Mouse (Mus musculus) left cerebral cortex, adult 8-10 months (tissue): Measurements from ENCODE around the gene Crmp1. TPM values are rescaled to one million over a fixed set of nuclear protein-coding genes. Genes with fewer than 3 reads are reported as not detected.
A peak's percentile ranks its signal among the peaks of the same experiment; 100 is the strongest.

Experiments used
- DNase-seq, 2 experiments: peaks; one replicate each; pipeline ENCODE4 v3.0.0; 2022; ENCODE audit warnings: low spot score in 2 of 2
- total RNA-seq, 4 experiments: library from RNA; stranded (reverse); gene quantifications; 2 replicates each; pipeline ENCODE4 v1.2.4; 2022

The Crmp1 gene
- total RNA-seq, 4 experiments from 2014 or later, result 162 to 174 (median 169) TPM

- DNase-seq, result peak in 1 of 2 experiments; percentile 69
Observed at GRCm38 (mm10) chr5:37238654-37239053, 3.1 kb upstream of the Crmp1 start.

GRCm38 (mm10) chr5:37240550-37240949, 1.2 kb upstream of the Crmp1 start:
- no peak for DNase-seq

DNA sequence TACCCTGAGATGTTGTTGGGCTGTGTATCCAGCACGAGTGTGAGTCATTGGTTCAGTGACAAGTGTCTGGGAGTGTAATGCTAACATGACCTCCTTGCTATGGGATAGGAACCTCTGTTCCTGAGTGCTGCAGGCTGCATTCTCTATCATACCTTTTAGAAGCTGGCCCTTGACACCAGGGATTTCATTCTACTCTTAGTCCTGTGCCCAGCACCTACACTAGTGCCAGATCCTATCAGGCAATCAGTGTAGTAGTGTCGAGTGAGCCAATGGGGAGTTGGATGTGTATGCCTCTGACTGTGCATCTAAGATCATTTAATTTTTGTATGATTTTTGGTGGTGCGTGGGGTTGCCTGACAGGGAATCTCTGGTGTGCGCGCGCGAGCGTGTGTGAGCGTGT, 516 bp upstream of the Crmp1 start:
- no peak for DNase-seq

DNA sequence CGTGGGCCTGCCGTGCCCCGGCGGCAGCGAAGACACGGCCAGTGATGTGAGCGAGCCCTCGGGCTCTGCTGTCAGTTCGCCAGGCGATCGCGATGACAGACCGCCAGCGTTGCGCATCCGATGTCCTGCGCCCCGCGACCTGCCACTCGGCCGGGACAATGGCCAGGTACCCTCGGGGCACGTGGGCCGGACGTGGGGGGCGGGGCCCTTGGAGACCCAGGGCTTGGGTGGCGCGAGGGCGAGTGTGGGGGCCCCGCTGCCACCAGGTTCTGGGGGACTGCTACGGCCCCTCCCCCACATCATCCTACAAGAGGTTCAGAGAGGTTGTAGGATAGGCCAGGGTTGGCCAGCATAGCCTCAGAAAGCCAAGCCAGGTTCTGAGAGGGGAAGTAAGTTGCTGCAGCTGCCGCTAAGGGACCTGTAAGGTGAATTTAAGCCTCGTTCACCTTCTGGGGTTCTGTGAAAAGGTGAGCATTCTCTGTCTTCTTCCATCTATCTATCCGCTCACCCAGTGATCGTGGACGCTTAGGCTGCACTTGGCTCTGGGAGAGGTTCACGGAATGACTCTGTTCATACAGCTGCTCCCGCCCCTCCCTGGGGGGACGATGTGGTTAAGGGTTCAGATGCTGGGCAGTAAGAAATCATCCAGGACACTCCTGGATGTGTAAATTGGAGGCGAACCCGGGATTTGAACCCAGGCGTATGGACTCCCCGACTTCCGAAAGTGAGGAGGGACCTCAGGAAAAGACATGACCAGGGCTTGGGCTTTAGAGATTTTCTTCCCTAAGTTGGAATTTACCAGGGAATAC, 824 bp downstream of the Crmp1 start:
- DNase-seq, result no peak

GRCm38 (mm10) chr5:37243169-37243886, 1.6 kb downstream of the Crmp1 start:
- no peak for DNase-seq

GRCm38 (mm10) chr5:37244161-37244560, 2.4 kb downstream of the Crmp1 start:
- peak in 1 of 2 experiments; percentile 75 for DNase-seq

DNA sequence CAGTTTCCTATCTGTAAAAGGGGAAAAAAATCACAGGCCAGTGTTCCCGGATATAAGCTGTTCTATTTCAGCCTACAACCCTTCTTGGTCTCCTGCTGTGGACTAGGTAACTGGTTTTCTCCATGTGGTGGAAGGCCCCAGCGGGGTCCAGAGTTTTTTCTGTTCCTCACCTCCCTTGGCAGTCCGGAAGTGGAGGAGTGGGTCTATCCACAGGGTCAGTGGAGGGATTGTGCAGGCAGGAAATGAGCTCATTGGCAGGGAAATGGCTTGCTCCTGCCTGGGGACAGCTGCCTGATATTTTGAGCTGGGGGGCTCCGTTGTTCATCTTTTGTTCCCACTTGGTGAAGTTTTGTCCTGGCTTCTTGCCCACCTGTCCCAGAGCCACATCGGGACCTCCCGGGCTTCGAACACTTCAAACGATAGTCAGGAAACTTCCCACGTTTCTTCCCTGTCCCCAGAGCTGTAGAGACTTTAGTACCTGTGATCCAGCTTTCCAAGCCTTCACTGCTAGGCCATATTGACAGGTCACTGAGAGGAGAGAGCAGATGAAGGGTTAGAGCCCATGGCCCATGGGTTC, 3.0 kb downstream of the Crmp1 start:
- no peak for DNase-seq

GRCm38 (mm10) chr5:37245651-37246050, 3.9 kb downstream of the Crmp1 start:
- DNase-seq, result peak in 1 of 2 experiments; percentile 78

GRCm38 (mm10) chr5:37246138-37246910, 4.6 kb downstream of the Crmp1 start:
- DNase-seq, result no peak

DNA sequence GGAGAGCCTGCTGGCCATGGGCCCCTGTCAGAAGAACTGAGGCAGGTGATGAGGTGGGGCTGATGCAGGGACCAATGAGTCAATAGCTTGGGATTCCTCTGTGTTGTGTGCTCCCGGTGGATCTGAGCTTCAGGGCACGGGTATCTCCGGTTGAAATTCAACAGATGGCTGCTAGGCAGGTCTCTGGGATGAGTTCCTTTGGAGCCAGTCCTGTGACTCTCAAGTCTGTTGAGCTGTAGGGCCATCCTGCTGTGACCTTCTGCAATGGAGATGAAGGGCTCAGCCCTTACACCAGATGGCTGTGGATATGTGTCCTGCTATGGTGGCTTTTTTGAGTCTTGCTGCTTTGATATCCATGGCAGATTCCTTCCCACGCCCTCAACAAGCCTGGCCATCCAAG, 5.7 kb downstream of the Crmp1 start:
- no peak for DNase-seq

GRCm38 (mm10) chr5:37248870-37249269, 7.1 kb downstream of the Crmp1 start:
- DNase-seq, result no peak

GRCm38 (mm10) chr5:37251596-37251995, 9.9 kb downstream of the Crmp1 start:
- DNase-seq, result no peak

DNA sequence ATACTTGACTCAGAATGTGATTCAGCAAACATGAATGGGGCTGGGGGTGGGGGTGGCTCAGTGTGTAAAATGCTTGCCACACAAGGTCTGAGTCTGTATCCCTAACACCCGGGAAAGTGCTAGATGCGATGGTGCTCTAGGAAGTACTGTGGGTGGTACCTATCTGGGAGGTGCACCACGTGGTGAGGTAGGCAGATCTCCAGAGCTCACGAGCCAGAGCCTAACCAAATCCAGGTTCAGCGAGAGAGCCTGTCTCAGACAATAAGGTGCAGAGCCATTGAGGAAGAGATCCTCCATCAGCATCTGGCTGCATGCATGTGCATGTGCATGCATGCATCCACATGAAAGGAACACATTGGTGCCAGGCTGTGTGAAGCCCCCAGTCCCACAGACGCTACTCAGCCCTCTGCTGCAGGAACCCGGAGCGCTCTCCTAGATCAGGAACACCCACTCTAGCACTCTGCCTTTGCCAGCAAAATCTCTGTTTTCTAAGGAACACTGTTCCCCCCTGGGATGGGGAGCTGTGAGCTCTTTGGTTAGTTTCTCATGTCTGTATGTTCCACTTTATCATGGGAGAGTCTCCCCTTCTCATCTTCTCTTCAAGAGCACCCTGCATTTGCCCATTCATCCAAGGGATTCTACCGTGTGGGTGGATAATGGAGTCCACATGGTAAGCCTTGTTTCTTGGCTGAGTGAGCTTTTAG, 10.5 kb downstream of the Crmp1 start:
- DNase-seq, result peak in 1 of 2 experiments; percentile 72

GRCm38 (mm10) chr5:37254523-37254922, 12.8 kb downstream of the Crmp1 start:
- DNase-seq, result no peak

- no peak for DNase-seq
Observed at GRCm38 (mm10) chr5:37256823-37257222, 15.1 kb downstream of the Crmp1 start.

- no peak for DNase-seq
Observed at GRCm38 (mm10) chr5:37257243-37257642, 15.5 kb downstream of the Crmp1 start.

DNA sequence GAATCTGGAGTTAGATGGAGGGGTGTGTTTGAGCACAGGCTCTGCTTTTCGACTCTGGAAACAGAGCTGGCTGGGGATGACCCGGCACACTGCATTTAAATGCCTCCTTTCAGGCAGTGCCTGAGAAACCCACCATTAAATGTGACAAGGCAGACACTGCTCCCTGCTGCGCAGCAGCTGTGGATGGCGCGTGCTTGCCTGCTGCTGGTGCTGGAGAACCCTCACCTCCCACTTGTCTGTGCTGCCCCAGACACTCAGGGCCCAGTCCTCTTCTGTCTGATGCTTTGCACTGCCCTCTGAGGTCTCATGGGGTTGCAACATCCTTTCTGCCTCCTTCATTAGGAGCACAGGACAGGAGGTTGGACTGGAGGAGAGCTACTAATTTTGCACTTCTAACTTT, 20.0 kb downstream of the Crmp1 start:
- no peak for DNase-seq

DNA sequence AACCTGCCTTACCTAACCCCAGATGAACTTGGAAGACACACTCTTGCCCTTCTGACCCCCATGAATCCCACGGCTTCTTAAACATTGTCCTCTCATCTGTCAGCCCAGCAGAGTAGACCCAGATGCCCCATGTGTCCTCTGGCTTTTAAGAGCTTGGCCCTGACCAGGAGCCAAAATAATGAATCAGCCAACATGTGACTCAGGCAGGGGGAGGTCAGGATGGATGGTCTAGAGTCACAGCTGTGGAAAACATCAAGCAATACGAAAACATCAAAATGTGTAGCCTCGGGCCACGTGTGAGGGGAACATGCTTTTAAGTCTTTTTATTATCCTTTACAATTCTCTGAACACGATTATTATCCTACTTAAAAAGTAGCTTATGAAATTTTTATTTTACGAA, 22.1 kb downstream of the Crmp1 start:
- DNase-seq, result no peak

DNA sequence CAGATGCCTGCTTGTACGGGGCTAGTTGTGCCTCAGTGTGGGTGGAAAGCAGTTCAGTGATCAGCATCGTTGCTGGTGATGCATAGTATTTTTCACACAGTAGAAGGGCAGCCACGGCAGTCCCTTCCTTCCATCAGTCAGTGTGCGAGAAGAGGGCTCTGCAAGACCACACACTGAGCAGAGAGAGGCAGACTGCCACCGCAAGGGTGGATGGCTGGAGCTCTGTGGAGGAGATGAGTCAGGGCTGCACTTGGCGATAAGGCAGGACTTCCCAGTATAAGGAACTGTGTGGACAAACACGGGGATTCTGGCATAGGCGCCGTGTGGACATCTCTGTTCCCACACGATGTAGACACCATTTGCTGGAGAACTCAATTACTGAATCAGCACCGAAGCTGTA, 39.3 kb downstream of the Crmp1 start:
- DNase-seq, result no peak

DNA sequence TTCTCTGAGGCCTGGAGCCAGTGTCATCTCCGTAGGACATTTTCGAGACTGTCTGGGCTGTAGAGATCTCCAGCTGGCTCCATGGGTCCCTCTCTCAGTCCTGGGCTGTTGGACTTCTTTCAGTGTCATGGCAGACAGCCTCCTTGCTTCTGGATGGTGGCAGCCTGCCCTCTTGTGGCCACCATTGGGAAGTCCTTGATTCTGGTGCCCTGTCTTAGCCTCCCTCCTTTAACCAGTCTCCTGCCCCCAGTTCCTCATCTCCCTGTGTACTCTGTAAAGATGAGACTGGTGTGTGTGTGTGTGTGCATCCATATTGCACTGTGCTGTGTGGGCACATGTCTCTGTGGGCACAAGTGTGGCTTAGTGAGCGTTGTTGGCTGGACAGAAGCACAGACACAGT, 46.6 kb downstream of the Crmp1 start:
- DNase-seq, result peak in 1 of 2 experiments; percentile 56

GRCm38 (mm10) chr5:37289236-37289635, 47.5 kb downstream of the Crmp1 start:
- no peak for DNase-seq
